Mouse (Mus musculus): Measurements from ENCODE around the gene Adssl1. TPM values are rescaled to one million over a fixed set of nuclear protein-coding genes. Genes with fewer than 3 reads are reported as not detected.

The Adssl1 gene
- total and polyA plus RNA-seq, 3 experiments: 10.2 to 29.4 (median 10.7) TPM

DNA sequence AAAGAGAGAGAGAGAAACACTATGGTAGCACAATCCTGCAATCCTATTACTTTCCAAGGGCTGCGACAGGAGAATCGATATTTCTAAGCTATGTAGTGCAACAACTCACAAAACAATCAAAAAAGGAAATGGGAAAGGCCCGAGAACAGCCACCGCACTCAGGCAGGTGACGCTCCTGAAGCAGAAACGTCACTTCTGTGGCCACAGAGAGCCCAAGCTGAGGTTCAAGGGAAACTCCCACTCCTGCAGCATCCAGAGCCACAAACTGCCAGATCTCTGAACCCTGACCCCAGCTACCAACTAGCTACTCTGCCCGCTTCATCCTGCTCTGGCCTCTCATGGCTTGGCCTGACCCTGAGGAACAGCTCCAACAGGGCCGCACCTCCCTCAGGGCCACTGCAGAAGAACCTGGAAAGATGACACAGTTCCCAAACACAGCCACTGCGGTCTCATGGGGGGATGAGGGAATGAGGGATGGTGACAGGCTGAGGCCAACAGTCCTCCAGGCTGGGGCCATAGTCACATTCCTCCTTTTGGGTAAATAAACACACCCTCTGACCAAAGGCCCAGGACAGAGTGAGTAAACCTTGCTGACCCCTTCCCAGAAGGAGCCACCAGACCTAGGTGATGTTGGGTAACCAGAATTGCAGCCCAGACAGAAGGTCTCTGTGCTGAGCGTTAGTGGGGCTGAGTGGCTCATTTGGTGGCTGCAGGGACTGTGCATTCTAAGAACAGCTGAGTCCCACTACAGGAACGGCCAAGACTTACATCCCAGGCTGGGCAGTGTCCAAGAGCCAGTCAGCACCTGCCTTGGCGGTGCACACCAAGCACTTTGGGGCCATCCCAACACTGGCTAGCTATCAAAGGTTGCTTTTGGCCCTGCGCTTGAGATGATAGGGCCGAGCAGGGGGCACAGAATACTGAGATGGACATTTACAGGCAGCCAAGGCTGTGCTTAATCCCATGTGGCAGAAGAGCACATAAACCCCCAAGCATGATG is 32.4 kb upstream of the Adssl1 start (continued):
- TF ChIP-seq ZKSCAN1 (IDR thresholded peaks at IDR 0.05; ENCODE audit: borderline replicate concordance, low read depth, low read length) (no peak), CTCF (conservative IDR thresholded peaks at IDR 0.05 in 1 of 2, IDR thresholded peaks at IDR 0.05 in 1 of 2; ENCODE audit: low read depth in 2 of 2, low read length in 2 of 2) (no peak), MYC (IDR thresholded peaks at IDR 0.05; ENCODE audit: low read depth, low read length) (0 out of 2 replicates have a peak, but pooled peaks have one; percentile 23), RAD21 (IDR thresholded peaks at IDR 0.05; ENCODE audit: low read depth, low read length) (no peak; the same call in 1 of the 2 replicates), MXI1 (IDR thresholded peaks at IDR 0.05; ENCODE audit: low read depth, low read length) (0 out of 2 replicates have a peak, but pooled peaks have one; percentile 43), GABPA (IDR thresholded peaks at IDR 0.05; ENCODE audit: insufficient replicate concordance, low read depth, low read length) (no peak), JUN (IDR thresholded peaks at IDR 0.05; ENCODE audit: insufficient read depth, low read depth, low read length) (peak; percentile 20; the same call in 1 of the 2 replicates), IRF4 (IDR thresholded peaks at IDR 0.05; ENCODE audit: low read depth, low read length) (peak; percentile 89), SIN3A (IDR thresholded peaks at IDR 0.05; ENCODE audit: low read length) (peak; percentile 92), PAX5 (IDR thresholded peaks at IDR 0.05; ENCODE audit: low read length) (no peak), MAX (IDR thresholded peaks at IDR 0.05; ENCODE audit: low read length) (peak; percentile 60; the same call in 1 of the 2 replicates), KAT2A (IDR thresholded peaks at IDR 0.05; ENCODE audit: insufficient replicate concordance, low read length) (no peak), MAZ (IDR thresholded peaks at IDR 0.05; ENCODE audit: low read depth, low read length) (0 out of 2 replicates have a peak, but pooled peaks have one; percentile 45), NRF1 (IDR thresholded peaks at IDR 0.05; ENCODE audit: low read depth, low read length) (0 out of 2 replicates have a peak, but pooled peaks have one; percentile 36), CHD2 (IDR thresholded peaks at IDR 0.05; ENCODE audit: low read length) (peak; percentile 71)

DNA sequence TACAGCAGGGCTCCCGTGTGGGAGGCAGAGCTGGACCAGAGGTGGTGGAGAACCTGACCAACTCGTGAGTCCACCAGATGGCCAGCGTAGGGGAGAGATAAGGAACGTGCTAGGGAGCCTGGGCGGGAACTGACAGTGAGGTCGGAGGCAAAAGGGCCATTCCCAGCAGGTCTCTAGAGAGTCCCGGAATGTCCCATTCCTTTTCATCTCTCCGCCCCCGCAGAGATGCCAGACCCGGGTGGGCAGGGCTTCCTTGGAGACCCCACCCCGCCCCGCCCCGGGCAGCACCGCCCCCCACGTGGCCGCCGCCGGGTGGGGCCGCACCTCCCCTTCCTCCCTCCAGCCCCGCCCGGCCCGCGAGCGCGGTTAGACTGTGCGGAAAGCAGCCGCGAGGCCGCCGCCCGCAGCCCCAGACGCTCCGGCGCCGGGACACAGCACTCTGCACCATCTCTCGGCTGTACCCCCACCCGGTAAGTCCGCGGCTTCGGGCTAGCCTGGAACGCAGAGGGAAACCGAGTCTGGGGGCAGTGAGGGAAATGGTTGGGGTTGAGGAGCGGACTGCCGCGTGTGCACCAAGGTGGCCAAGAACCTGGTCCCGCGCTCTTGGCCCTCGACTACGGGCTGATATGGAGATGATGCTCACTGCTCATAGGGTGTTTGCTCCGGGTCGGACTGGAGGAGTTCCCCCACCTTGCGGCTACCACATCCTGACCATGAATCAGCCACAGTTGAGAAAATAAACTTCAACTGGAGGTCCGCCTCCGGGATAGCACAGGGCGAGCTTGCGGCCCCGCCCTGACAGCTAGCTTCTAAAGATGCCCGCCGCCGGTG is 31.2 kb upstream of the Adssl1 start, which contains the start of gene Inf2:
TSS of gene Inf2 (plus strand) at position 359 of the 831 bp plus-strand sequence.
- dilution Hi-C loops (cut with MboI; ENCODE audit: extremely low pct_ligation_motif_present, extremely low pct_unique_long_range_greater_than_20kb, low sequenced_read_pairs): no loop called here
- Histone ChIP-seq H3K4me2 (ENCODE audit: insufficient read depth, low read depth, poor library complexity, severe bottlenecking) (peak within 1 kb of the TSS; percentile 80), H3K27ac (ENCODE audit: insufficient read depth, low read depth) (peak within 1 kb of the TSS; percentile 76), H3K27me3 (replicated peaks) (no peaks in the 10 kb centered on the region), H3K9me3 (replicated peaks; ENCODE audit: low read length) (no peaks in the 10 kb centered on the region), H3K4me3 (replicated peaks in 1 of 3; ENCODE audit: low read depth in 2 of 3, low read length in 2 of 3, poor library complexity in 1 of 3) (peak within 1 kb of the TSS; percentile 82 to 91 (median 83)), H3K9ac (ENCODE audit: insufficient read depth, low read depth) (peak within 1 kb of the TSS; percentile 59), H3K36me3 (replicated peaks in 1 of 2; ENCODE audit: control insufficient read depth in 1 of 2, insufficient read depth in 1 of 2, low read length in 1 of 2) (peaks cover 0 to 39% of the 10 kb centered on the region in 2 experiments), H3K4me1 (ENCODE audit: control insufficient read depth in 1 of 2, insufficient read depth in 2 of 2) (peaks cover 62 to 64% of the 10 kb centered on the region in 2 experiments), H3K79me2 (replicated peaks; ENCODE audit: control insufficient read depth, extremely low read depth, insufficient read depth, poor library complexity, severe bottlenecking) (peaks cover 38% of the 10 kb centered on the region)
- peak; percentile 82 for DNase-seq (ENCODE audit: extremely low read depth)
- in situ Hi-C loops (cut with MboI; ENCODE audit: low pct_ligation_motif_present, low pct_unique_long_range_greater_than_20kb, low sequenced_read_pairs): no loop called here
- TF ChIP-seq E2F4 (IDR thresholded peaks at IDR 0.05; ENCODE audit: insufficient replicate concordance, low read depth, low read length) (0 out of 2 replicates have a peak, but pooled peaks have one; percentile 40), CHD2 (IDR thresholded peaks at IDR 0.05; ENCODE audit: low read length) (0 out of 2 replicates have a peak, but pooled peaks have one; percentile 33), RAD21 (IDR thresholded peaks at IDR 0.05; ENCODE audit: low read depth, low read length) (no peak; the same call in 1 of the 2 replicates), MXI1 (IDR thresholded peaks at IDR 0.05; ENCODE audit: low read depth, low read length) (peak; percentile 90), MEF2A (IDR thresholded peaks at IDR 0.05; ENCODE audit: borderline replicate concordance, low read depth, low read length) (peak; percentile 23; the same call in 1 of the 2 replicates), EP300 (IDR thresholded peaks at IDR 0.05; ENCODE audit: low read length) (peak; percentile 43; the same call in 1 of the 2 replicates), KAT2A (IDR thresholded peaks at IDR 0.05; ENCODE audit: insufficient replicate concordance, low read length) (no peak), ZNF384 (IDR thresholded peaks at IDR 0.05; ENCODE audit: low read depth, low read length) (no peak), MAX (IDR thresholded peaks at IDR 0.05; ENCODE audit: low read length) (peak; percentile 35), SIN3A (IDR thresholded peaks at IDR 0.05; ENCODE audit: low read length) (peak; percentile 33; the same call in 1 of the 2 replicates), TCF12 (IDR thresholded peaks at IDR 0.05; ENCODE audit: low read depth, low read length) (peak; percentile 79), ZC3H11A (IDR thresholded peaks at IDR 0.05; ENCODE audit: low read depth, low read length) (no peak), JUND (conservative IDR thresholded peaks at IDR 0.05; ENCODE audit: low read depth, low read length) (no peak), HCFC1 (IDR thresholded peaks at IDR 0.05; ENCODE audit: low read depth, low read length) (peak; percentile 30; the same call in 1 of the 2 replicates), POLR2AphosphoS2 (IDR thresholded peaks at IDR 0.05; ENCODE audit: low read depth, low read length) (peak; percentile 62; the same call in 1 of the 2 replicates), TBP (conservative IDR thresholded peaks at IDR 0.05; ENCODE audit: low read depth, low read length) (0 out of 2 replicates have a peak, but pooled peaks have one; percentile 20), ZMIZ1 (IDR thresholded peaks at IDR 0.05; ENCODE audit: low read depth, low read length) (peak; percentile 46; the same call in 1 of the 2 replicates), PAX5 (IDR thresholded peaks at IDR 0.05; ENCODE audit: low read length) (no peak), IRF4 (IDR thresholded peaks at IDR 0.05; ENCODE audit: low read depth, low read length) (peak; percentile 56), ELF1 (IDR thresholded peaks at IDR 0.05; ENCODE audit: low read depth, low read length) (no peak), CHD1 (IDR thresholded peaks at IDR 0.05; ENCODE audit: low read depth, low read length) (no peak), USF2 (conservative IDR thresholded peaks at IDR 0.05; ENCODE audit: low read depth, low read length) (no peak; the same call in 1 of the 2 replicates), ZKSCAN1 (IDR thresholded peaks at IDR 0.05; ENCODE audit: borderline replicate concordance, low read depth, low read length) (no peak)
